Mouse (Mus musculus) right cerebral cortex, postnatal 25 days (tissue): ENCODE data around the gene Tomm40.

Source experiments
- DNase-seq: peaks from one replicate; pipeline ENCODE4 v3.0.0; 2022

The Tomm40 gene

DNA sequence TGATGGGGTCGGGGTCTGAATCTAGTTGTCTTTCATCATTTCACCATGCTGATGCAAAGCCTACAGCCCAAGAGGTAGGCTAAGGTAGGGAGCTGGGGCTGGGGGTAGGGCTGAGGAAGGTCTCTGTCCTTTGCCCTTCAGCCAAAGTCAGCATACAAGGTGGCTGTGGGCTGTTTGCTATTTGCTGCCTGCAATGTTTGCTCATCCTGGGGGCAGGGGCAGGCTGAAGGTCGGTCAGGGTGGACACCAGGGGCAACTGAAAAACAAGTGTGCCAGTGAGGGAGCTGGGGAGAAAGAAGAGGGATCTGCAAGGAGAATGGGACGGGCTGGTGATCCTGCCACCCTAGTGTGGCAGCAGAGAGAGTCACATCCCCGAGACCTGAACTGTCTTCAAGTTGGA is 29.9 kb downstream of the Tomm40 start:
- DNase-seq = no peak

DNA sequence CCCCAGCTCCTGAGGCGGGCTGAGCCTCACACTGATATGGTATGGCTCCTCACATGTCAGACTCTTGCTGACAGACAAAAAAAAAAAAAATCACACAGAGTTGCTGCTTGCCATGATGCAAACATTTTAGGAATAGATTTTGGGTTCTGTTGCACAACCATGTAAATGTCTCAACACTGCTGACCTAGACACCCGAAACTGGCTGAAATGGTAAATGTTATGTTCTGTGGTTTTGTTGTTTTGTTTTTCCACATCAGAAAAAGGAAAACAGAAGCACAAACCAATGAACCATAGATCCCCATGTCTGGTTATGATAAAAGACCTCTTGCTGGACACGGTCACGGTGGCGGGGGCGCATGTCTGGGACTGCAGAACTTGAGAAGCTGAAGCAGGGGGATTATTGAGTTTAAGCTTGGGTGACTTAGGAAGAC is 31.5 kb downstream of the Tomm40 start:
- no peak for DNase-seq

DNA sequence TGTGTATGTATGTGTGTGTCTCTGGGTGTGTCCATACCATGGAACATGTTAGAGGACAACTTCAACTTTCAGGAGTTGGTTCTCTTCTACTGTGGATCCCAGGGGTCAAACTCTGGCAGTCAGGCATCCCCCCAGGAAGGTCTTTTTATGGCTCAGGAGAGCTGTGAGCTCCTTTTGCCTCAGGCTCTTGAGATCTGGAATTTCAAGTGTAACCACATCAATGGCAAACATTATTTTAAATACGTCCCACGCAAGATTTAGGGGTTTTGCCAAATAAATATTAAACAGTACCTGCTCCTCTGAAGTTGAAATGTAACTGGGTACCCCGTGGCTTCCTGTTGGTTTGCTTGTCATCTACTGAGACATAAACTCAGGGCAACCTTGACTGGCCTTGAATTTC is 32.3 kb downstream of the Tomm40 start:
- no peak for DNase-seq

DNA sequence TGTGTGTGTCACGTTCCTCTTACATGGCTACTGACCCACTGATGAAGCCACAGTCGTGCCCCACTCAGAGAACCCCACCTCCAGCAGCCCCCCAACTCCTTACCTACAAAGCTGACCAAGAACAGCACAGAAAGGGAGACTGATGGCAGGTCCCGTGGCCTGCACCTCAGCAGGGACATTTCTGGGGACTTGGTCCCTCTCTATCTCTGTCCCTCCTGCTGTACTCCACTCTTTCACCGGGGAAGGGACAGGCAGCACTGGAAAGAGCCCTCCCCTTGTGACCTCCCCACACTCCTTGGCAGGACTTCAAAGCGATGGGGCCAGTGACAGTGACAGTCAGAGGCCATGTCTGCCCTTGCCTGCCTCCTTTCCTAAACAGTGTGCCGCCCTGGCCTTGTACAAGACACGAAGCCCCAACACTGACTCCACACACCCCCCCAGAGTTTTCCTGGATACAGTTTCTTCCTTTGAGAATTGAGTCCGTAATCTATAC is 34.0 kb downstream of the Tomm40 start, which contains the start of the genes Gm44805 and Apoc4:
Gm44805 (minus strand) TSS at position 222 of the 493 bp plus-strand sequence.
Apoc4 (minus strand) TSS at position 278 of the 493 bp plus-strand sequence.
- DNase-seq = no peak

DNA sequence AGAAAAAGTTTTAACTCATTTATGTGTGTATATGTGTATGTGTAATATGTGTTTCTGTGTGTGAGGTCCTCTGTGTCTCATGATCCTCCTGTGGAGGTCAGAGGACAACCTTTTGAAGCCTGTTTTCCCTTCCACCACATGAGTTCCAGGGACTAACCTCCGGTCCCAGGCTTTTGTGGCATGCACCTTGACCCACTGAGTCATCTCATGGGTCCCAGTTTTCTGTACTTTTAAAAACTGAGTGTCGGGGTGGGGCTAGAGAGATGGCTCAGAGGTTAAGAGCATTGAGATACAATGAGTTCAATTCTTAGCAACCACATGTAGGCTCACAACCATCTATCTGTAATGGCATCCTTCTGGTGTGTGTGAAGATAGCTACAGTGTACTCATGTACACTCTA is 34.5 kb downstream of the Tomm40 start:
- no peak for DNase-seq

DNA sequence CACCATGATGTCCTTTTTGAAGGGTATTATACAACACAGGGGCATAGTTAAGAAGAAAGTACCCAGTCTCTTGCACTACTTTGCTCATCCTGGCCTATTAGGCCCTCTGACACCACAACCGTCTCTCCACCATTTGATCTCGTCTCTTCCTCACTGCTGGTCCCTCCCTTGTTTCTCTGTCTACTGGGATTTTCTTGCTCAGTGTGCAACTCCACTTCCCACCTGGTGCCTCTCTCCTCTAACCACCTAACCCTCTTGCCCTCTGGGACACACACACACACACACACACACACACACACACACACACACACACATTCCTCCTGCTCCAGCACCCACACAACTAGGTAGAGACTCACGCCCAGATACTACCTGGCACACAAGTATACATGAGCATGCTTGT is 36.3 kb downstream of the Tomm40 start:
- DNase-seq = no peak

DNA sequence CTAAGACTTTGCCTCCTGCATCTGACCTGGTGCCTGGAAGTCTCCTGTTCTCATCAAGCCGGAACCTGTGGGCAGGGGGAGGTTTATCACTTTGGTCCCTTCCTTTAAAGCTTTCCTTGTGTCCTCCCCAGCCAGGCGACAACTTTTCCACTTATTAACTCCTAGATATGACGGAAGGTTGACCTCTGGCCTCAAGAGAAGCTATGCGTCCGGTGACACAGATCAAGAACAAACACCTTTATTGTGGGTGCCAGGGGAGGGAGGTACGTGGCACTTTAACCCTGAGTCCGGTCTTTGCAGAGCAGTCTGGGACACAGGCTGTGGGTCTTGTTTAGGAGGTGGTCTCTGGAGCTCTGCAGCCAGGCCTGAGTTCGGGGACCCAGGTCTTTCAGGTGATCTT is 37.4 kb downstream of the Tomm40 start, which contains the start of gene Apoc2:
Apoc2 (minus strand) TSS at position 70 of the 400 bp plus-strand sequence.
- no peak for DNase-seq

DNA sequence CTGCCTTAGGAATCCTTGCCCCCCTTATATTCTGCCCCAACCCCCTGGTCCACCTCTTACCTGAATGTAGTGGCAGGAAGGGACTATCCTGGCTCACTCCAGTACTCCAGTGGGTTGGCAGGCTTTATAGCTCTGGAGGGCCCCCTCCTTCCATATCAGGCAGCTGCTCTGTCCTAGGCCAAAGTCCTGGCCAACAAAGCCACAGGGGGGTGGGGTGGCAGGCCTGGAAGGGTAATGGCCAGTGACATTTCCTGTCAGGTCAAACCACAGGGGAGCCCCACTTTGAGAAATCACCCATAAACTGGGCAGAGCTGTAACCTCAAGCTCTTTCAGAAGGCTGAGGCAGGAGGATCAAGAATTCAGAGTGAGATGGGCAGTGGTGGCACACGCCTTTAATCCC is 38.6 kb downstream of the Tomm40 start:
- DNase-seq = no peak

DNA sequence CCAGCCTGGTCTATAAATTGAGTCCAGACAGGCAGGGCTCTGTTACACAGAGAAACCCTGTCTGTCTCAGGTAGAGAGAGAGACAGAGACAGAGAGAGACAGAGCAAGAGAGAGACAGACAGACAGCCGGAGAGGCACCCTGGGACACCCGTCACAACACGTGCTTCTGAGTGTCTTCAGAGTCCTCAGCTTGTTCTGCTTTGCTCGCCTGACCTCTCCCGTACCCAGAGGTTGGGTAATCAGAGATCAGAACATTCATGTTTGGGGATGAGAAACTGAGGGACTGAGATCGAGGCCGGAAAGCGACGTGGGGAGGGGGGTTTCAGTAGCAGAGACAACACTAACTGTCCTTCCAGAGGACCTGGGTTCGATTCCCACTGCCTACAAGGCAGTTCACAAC is 39.4 kb downstream of the Tomm40 start:
- no peak for DNase-seq

DNA sequence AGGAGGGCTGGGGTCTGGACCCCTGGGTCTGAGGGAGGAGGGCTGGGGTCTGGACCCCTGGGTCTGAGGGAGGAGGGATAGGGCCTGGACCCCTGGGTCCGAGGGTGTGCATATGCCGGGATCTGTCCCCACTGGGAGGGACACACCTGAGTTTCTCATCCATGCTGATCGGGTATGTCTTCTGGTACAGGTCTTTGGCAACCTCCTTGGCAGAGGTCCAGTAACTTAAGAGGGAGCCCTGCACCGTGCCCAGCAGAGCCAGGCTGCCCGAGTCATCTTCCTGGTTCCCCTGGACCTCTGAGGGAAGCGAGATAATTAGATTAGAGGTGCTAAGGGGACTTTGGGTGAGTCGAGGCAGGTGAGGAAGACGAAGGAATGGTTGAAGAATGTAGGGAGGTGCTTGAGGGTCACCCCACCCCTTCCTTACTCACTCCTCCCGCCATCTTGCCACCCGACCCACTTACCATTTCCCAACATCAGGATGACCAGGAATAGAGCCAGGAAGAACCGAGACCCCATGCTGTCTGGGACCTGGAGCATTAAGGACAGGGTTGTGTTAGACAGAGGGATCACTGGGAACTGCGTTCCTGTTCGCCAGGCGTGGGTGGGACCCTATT is 42.0 kb downstream of the Tomm40 start:
- no peak for DNase-seq

DNA sequence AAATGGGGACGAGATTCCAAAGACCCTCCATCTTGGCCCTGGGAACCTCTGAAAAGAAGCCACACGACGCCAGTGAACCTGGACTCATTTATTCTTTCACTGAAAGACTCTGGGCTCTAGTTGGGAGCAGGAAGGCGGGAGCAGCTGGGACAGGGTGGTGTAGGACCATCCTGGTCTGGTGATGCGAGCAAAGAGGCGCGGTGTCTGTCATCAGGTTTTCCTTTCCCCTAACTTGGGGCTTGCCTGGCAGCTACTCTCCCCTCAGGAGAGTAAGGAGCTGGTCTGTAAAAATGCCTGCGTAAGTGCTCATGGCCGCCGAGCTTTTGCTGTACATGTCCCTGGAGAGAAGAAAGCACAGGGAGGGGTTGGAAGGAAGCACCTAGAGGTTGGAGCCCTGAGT is 43.7 kb downstream of the Tomm40 start:
- no peak for DNase-seq

DNA sequence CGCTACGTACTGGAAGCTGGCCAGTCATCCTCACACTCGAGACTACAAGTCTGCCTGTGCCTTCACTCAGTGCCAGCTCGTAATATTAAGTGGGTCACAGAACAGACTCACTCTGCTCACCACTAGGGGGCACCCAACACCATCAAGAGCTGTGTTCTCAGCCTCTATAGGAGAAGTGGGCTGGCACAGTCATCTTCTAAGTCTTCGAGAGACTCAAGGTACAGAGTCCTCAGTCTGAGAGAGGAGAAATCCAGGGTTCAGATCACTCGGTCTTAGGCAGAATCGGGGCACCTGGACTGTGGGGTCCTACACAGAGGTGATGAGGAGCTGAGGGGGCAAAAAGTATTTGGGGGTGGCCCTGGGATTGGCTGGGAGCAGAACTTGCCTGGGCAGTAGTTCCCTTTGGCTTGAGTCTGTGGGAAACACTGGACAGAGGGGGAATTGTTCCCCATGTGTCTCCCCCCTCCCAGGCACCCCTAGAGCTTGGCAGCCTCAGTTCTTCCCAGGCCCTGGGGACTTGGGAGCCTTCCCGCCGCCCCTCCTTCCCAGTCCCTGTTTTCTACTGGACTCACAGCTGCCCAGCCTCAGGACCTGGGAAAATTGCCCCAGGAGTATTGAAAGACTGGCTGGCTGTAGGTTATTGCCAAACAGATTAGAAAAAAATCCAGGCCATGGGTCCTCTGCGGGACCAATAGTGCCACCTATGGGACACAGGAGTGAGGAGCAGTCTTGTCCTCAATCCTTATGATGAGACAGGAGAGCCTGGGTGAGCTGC is 46.1 kb downstream of the Tomm40 start:
- peak; percentile 89 for DNase-seq

DNA sequence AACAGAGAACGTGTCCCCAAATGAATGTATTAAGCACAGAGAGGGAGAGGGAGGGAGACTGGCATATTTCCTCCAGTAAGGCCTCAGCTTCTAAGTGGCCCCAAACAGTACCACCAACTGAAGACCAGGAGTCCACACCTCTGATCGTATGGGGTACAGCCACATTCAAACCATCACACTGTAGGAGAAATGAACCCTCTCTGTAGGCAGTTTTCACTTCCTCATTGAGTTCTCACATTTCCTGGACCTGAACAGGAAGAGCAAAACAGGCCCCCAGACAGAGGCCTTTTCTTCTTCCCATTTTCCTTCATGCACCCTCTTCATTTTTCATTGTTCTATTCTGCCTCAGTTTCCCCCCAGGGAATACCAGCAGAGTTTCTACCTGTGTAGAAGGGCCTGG is 47.8 kb downstream of the Tomm40 start:
- DNase-seq = no peak

DNA sequence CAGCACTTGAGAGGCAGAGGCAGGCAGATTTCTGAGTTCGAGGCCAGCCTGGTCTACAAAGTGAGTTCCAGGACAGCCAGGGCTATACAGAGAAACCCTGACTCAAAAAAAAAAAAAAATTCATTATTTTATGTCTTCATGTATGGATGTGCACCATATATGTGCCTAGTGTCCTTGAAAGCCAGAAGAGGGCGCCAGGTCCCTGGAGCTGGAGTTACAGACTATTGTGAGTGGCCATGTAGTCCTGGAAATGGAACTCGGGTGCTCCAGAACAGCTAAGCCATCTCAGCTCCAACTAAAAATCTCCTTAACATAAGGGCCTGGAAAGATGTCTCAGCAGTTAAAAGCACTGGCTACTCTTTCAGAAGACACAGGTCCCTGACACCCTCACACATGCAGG is 48.5 kb downstream of the Tomm40 start:
- no peak for DNase-seq

DNA sequence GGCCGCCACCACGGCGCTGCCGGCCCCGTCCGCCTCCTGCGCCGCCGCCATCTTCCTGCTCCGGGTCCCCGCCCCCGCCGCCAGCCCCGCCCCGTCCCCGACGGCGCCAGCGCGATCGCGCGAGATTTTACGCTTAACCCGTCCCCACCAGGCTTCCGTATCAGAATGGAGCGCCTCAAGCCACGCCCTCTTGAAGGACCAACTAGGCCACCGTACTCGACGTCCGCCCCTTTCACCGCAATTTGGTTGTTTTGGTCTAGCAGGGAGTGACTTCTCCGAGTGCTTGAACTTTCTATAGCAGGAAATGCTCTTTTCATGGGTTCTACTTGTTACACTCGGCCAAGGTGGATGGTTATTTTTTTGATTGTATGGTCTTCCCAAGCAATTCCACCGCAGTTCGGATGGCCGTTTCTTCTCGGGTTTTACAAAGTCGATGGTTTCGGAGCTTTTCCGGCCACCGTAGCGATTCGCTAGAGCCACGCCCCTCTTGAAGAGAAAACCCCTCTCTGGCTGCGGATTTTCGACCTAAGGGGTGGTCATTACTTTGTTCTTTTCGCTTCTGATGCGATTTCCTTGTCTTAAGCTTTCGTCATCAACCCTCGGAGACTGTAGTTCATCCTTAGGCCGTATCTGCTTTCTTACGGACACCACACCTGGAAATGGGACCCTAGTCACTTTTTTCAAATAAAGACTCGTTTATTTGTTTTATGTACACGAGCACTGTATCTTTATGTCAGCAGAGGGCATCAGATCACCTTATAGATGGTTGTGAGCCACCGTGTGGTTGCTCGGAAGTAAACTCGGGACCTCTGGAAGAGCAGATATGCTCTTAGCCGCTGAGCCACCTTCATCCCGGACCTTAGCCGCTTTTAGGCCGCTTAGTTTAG is 50.0 kb downstream of the Tomm40 start, which contains the start of gene Clptm1:
Clptm1 (minus strand) TSS at position 79 of the 887 bp plus-strand sequence.
- DNase-seq = peak; percentile 97

DNA sequence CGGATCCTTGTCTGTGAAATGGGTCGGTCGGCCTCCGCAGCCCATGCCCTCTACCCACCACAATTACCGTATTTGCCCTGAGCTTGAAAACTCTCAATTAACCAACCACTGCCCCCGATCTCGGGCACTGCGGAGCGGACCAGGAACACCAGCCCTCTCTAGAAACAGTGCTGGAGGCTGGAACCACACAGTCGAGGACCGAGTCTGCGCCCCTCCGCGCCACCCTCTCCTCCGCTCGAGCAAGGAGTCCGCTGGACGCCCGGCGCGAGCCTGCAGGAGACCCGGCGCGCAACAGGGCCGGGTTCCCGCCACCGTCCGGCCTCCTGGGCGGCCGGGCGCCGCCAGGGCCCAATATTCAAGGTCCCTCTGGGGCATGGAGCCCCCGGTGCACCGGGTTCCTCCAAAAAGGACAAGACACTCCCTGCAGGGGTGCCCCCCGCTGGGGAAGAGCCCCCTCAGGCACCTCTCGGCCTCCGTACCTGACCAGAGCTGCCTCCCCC is 50.7 kb downstream of the Tomm40 start:
- DNase-seq = no peak

DNA sequence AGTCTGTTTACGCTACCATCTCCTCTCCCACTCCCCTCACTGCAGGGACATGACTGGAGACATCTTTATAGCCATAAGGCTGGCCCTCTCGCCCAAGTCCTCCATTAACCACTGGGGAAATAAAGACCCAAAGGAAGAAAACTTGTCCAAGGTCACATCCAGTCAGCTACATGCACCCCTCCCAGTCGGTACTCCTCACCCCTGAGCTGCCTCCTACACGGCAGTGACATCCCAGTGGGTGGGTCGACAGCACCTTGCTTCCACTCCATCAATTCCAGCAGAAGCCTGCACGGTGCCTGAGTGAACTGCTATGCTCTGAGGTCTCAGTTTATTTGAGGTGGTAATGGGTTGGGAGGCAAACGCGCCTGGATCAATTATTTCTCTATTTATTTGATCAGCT is 51.3 kb downstream of the Tomm40 start:
- DNase-seq = no peak

DNA sequence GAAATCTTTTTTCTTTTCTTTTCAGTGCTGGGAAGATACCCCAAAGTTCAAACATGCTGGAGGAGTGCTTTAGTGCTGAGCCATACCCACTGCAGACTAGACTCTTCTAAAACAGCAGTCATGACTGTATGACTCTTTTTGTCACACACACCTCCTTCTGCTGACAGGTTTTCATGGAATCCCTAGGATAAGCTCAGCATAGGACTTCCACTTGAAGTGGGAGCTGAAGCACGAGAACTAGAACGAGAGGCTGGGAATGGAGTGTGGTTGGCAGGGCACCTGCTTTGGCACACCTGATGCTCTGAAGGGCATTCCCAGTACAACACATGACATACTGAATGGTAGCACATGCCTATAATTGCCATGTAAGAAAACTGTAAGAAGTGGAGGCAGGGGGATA is 62.6 kb downstream of the Tomm40 start:
- no peak for DNase-seq
